Mouse (Mus musculus): ENCODE data around the gene Cd82. TPM values are rescaled to one million over a fixed set of nuclear protein-coding genes. Genes with fewer than 3 reads are reported as not detected.
A peak's percentile ranks its signal among the peaks of the same experiment; 100 is the strongest.

The Cd82 gene
- polyA plus RNA-seq, 1 experiment = 433 TPM

GRCm38 (mm10) chr2:93405017-93405425 is 57.9 kb downstream of the Cd82 start:
- TF ChIP-seq CTCF (IDR thresholded peaks at IDR 0.05; ENCODE audit: extremely low read depth, insufficient read length, insufficient replicate concordance, low read depth, low read length) (no peak), POLR2A (IDR thresholded peaks at IDR 0.05; ENCODE audit: low read depth, low read length) (no peak)
- no peak overlapping the region for H3K27ac ChIP-seq (ENCODE audit: insufficient read depth, low read depth, low read length)
- no peak overlapping the region for H3K4me3 ChIP-seq (ENCODE audit: low read depth, low read length)
- WGBS = 36% methylated on average over 7 of the region's 7 CpGs
- H3K4me1 ChIP-seq (ENCODE audit: control insufficient read depth, insufficient read depth, insufficient read length, low read length) = no peaks in the 10 kb centered on the region
- no peaks in the 10 kb centered on the region for H3K36me3 ChIP-seq (ENCODE audit: control insufficient read depth, insufficient read depth, low read length)
- no peaks in the 10 kb centered on the region for H3K27me3 ChIP-seq (ENCODE audit: control insufficient read depth, insufficient read depth, low read length)

- H3K4me3 ChIP-seq (ENCODE audit: low read depth, low read length) = no peak overlapping the region
- no peaks in the 10 kb centered on the region for H3K27me3 ChIP-seq (ENCODE audit: control insufficient read depth, insufficient read depth, low read length)
- WGBS = 25% methylated on average over 4 of the region's 4 CpGs
- H3K27ac ChIP-seq (ENCODE audit: insufficient read depth, low read depth, low read length) = no peak overlapping the region
- no peak for TF ChIP-seq POLR2A (IDR thresholded peaks at IDR 0.05; ENCODE audit: low read depth, low read length)
- TF ChIP-seq CTCF (IDR thresholded peaks at IDR 0.05; ENCODE audit: extremely low read depth, insufficient read length, insufficient replicate concordance, low read depth, low read length) = peak; percentile 41; the same call in 1 of the 2 replicates
- H3K4me1 ChIP-seq (ENCODE audit: control insufficient read depth, insufficient read depth, insufficient read length, low read length) = no peaks in the 10 kb centered on the region
- no peaks in the 10 kb centered on the region for H3K36me3 ChIP-seq (ENCODE audit: control insufficient read depth, insufficient read depth, low read length)
Observed at GRCm38 (mm10) chr2:93404169-93404568, 58.8 kb downstream of the Cd82 start.

DNA sequence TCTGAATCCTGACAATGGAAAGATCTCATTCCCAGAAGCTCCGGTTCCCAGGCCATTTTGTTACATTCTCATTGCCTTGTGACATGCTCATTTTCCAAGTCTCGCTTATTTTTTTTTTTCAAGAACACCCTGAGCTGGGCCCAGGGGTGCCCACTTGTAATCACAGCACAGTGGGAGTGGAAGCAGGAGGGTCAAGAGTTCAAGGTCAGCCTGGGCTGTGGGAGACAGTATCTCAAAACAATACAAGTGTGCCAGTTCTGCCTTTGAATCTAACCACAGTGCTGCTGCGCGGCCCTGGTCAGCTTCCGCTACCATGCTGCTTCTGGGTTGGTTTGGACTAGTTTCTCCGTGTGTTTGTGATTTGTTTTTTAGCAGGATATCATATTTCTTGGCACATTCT is 59.7 kb downstream of the Cd82 start:
- TF ChIP-seq POLR2A (IDR thresholded peaks at IDR 0.05; ENCODE audit: low read depth, low read length) = no peak
- TF ChIP-seq CTCF (IDR thresholded peaks at IDR 0.05; ENCODE audit: extremely low read depth, insufficient read length, insufficient replicate concordance, low read depth, low read length) = no peak
- H3K27ac ChIP-seq (ENCODE audit: insufficient read depth, low read depth, low read length) = no peak overlapping the region
- no peaks in the 10 kb centered on the region for H3K27me3 ChIP-seq (ENCODE audit: control insufficient read depth, insufficient read depth, low read length)
- 87% methylated on average over 6 of the region's 6 CpGs for WGBS
- no peak overlapping the region for H3K4me3 ChIP-seq (ENCODE audit: low read depth, low read length)
- no peaks in the 10 kb centered on the region for H3K4me1 ChIP-seq (ENCODE audit: control insufficient read depth, insufficient read depth, insufficient read length, low read length)
- no peaks in the 10 kb centered on the region for H3K36me3 ChIP-seq (ENCODE audit: control insufficient read depth, insufficient read depth, low read length)

DNA sequence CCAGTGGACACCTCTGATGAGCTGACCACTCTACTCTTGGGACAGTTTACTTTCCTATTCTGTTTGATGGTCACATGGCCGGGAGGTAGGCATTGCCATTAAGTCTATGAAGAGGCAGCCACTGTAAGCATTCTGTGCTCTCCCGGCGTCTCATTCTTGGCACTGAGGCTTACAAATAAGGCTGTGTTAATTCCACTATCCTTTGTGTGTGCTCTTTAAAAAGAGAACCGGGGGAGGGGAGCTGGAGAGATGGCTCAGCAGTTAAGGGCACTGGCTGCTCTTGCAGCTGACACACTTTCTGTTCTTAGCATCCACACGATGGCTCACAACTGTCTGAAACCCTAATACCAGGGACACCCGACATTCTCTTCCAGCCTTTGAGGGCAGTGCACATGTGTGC is 71.7 kb downstream of the Cd82 start:
- Histone ChIP-seq H3K27me3 (ENCODE audit: control insufficient read depth, insufficient read depth, low read length) (no peaks in the 10 kb centered on the region), H3K27ac (ENCODE audit: insufficient read depth, low read depth, low read length) (no peak overlapping the region), H3K4me1 (ENCODE audit: control insufficient read depth, insufficient read depth, insufficient read length, low read length) (no peaks in the 10 kb centered on the region), H3K36me3 (ENCODE audit: control insufficient read depth, insufficient read depth, low read length) (no peaks in the 10 kb centered on the region), H3K4me3 (ENCODE audit: low read depth, low read length) (no peak overlapping the region)
- 60% methylated on average over 6 of the region's 6 CpGs for WGBS
- no peak for TF ChIP-seq CTCF (IDR thresholded peaks at IDR 0.05; ENCODE audit: extremely low read depth, insufficient read length, insufficient replicate concordance, low read depth, low read length)
- no peak for TF ChIP-seq POLR2A (IDR thresholded peaks at IDR 0.05; ENCODE audit: low read depth, low read length)

DNA sequence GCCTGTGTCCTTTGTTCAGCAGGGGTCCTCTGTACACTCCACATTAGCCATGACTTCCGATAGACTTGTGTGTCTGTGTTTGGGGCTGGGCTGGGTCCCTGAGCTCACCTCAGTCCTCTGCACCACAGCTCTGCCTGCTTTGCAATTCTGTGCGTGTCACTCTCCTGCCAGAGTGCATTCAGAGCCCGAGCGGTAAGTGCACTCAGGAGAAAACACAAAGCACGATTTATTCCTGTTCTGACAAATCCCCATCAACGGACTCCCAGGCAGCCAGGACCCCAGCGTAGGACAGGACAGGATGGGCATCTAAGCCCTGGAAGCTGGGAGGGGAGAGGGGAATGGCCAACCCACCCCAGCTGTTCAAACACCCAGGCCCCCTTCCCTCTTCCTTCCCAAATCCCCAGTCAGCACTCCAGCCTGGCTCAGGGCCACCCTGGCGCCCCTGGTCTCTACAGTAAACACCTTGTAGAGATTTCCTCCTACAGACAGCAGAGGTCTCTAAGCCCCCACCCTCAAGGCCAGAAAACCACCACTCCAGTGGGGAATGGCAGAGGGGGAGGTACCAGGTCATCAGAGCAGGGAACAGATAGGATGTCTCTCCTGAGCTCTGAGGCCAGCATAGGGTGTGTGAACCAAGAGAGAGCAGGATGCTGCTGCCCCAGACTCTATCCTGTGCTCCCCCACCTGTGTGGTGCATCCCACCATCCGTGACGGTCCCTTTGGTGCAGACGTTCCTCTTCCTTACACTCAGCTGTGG is 72.6 kb downstream of the Cd82 start:
- H3K36me3 ChIP-seq (ENCODE audit: control insufficient read depth, insufficient read depth, low read length) = no peaks in the 10 kb centered on the region
- TF ChIP-seq POLR2A (IDR thresholded peaks at IDR 0.05; ENCODE audit: low read depth, low read length) = no peak
- no peaks in the 10 kb centered on the region for H3K4me1 ChIP-seq (ENCODE audit: control insufficient read depth, insufficient read depth, insufficient read length, low read length)
- WGBS = 46% methylated on average over 11 of the region's 11 CpGs
- no peaks in the 10 kb centered on the region for H3K27me3 ChIP-seq (ENCODE audit: control insufficient read depth, insufficient read depth, low read length)
- no peak overlapping the region for H3K4me3 ChIP-seq (ENCODE audit: low read depth, low read length)
- no peak overlapping the region for H3K27ac ChIP-seq (ENCODE audit: insufficient read depth, low read depth, low read length)

GRCm38 (mm10) chr2:93386958-93387357 is 76.0 kb downstream of the Cd82 start:
- WGBS = 22% methylated on average over 4 of the region's 4 CpGs
- Histone ChIP-seq H3K27ac (ENCODE audit: insufficient read depth, low read depth, low read length) (no peak overlapping the region), H3K4me3 (ENCODE audit: low read depth, low read length) (no peak overlapping the region), H3K36me3 (ENCODE audit: control insufficient read depth, insufficient read depth, low read length) (no peaks in the 10 kb centered on the region), H3K27me3 (ENCODE audit: control insufficient read depth, insufficient read depth, low read length) (no peaks in the 10 kb centered on the region), H3K4me1 (ENCODE audit: control insufficient read depth, insufficient read depth, insufficient read length, low read length) (no peaks in the 10 kb centered on the region)
- TF ChIP-seq POLR2A (IDR thresholded peaks at IDR 0.05; ENCODE audit: low read depth, low read length) = no peak
- TF ChIP-seq CTCF (IDR thresholded peaks at IDR 0.05; ENCODE audit: extremely low read depth, insufficient read length, insufficient replicate concordance, low read depth, low read length) = no peak

DNA sequence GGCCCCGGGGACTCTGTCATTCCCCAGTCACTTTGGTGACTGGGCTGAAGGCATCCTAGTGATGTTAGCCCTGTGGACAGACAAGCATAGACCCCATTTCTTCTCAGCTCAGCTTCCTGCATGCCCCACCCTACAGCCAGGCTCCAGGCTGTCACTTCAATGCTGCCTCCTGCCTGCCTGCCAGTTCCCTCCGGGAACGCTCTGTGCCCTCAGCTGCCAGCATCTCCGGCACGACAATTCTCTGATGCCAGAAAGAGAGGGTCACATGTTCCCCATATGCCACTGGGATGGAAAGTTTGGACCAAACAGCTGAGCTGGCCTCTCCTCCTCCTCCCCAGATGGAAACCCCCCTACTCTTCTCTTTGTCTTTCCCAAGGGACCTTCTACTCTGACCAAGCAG is 79.1 kb downstream of the Cd82 start:
- H3K36me3 ChIP-seq (ENCODE audit: control insufficient read depth, insufficient read depth, low read length) = no peaks in the 10 kb centered on the region
- no peaks in the 10 kb centered on the region for H3K4me1 ChIP-seq (ENCODE audit: control insufficient read depth, insufficient read depth, insufficient read length, low read length)
- TF ChIP-seq CTCF (IDR thresholded peaks at IDR 0.05; ENCODE audit: extremely low read depth, insufficient read length, insufficient replicate concordance, low read depth, low read length) (no peak), POLR2A (IDR thresholded peaks at IDR 0.05; ENCODE audit: low read depth, low read length) (no peak)
- no peaks in the 10 kb centered on the region for H3K27me3 ChIP-seq (ENCODE audit: control insufficient read depth, insufficient read depth, low read length)
- 74% methylated on average over 5 of the region's 5 CpGs for WGBS
- no peak overlapping the region for H3K27ac ChIP-seq (ENCODE audit: insufficient read depth, low read depth, low read length)
- no peak overlapping the region for H3K4me3 ChIP-seq (ENCODE audit: low read depth, low read length)
